Mouse (Mus musculus): ENCODE data around the gene Plin2.
"Not testable (repeated sequence)": the region's sequence is repeated elsewhere in the genome, so short reads cannot be mapped to it uniquely, and the experiment has no call there.

- not testable (repeated sequence) for TF ChIP-seq CTCF (IDR thresholded peaks at IDR 0.05; ENCODE audit: control insufficient read depth, insufficient read depth, low read length); POLR2A (IDR thresholded peaks at IDR 0.05; ENCODE audit: borderline replicate concordance, control insufficient read depth, low read depth, low read length)
Observed at GRCm38 (mm10) chr4:86674739-86675138, 4.9 kb upstream of the Plin2 start.
